Mouse (Mus musculus): ENCODE results near the gene Wwox. TPM values are rescaled to one million over a fixed set of nuclear protein-coding genes. Genes with fewer than 3 reads are reported as not detected.

The Wwox gene
- total RNA-seq, 4 experiments from 2014 or later = 14.4 to 17.9 (median 16.4) TPM

GRCm38 (mm10) chr8:114665521-114665920, 226.1 kb downstream of the Wwox start:
- no peak for DNase-seq (ENCODE audit: low spot score in 2 of 2)

- DNase-seq (ENCODE audit: low spot score in 2 of 2) = no peak
Observed at GRCm38 (mm10) chr8:114670801-114671200, 231.3 kb downstream of the Wwox start.

- peak in 1 of 2 experiments; percentile 16 for DNase-seq (ENCODE audit: low spot score in 2 of 2)
Observed at GRCm38 (mm10) chr8:114671237-114671674, 231.8 kb downstream of the Wwox start.

- DNase-seq (ENCODE audit: low spot score in 2 of 2) = no peak
Observed at GRCm38 (mm10) chr8:114673416-114673815, 234.0 kb downstream of the Wwox start.

GRCm38 (mm10) chr8:114675151-114675550, 235.7 kb downstream of the Wwox start:
- DNase-seq (ENCODE audit: low spot score in 2 of 2) = peak in 1 of 2 experiments; percentile 16

- no peak for DNase-seq (ENCODE audit: low spot score in 2 of 2)
Observed at GRCm38 (mm10) chr8:114676918-114677317, 237.5 kb downstream of the Wwox start.

GRCm38 (mm10) chr8:114677551-114678127, 238.2 kb downstream of the Wwox start:
- DNase-seq (ENCODE audit: low spot score in 2 of 2) = no peak

- no peak for DNase-seq (ENCODE audit: low spot score in 2 of 2)
Observed at GRCm38 (mm10) chr8:114679386-114680098, 240.1 kb downstream of the Wwox start.

GRCm38 (mm10) chr8:114681136-114681535, 241.7 kb downstream of the Wwox start:
- DNase-seq (ENCODE audit: low spot score in 2 of 2) = no peak

- DNase-seq (ENCODE audit: low spot score in 2 of 2) = no peak
Observed at GRCm38 (mm10) chr8:114682166-114682565, 242.7 kb downstream of the Wwox start.

GRCm38 (mm10) chr8:114684046-114684702, 244.7 kb downstream of the Wwox start:
- no peak for DNase-seq (ENCODE audit: low spot score in 2 of 2)

GRCm38 (mm10) chr8:114686462-114686861, 247.0 kb downstream of the Wwox start:
- DNase-seq (ENCODE audit: low spot score in 2 of 2) = no peak

- DNase-seq (ENCODE audit: low spot score in 2 of 2) = no peak
Observed at GRCm38 (mm10) chr8:114688732-114689131, 249.3 kb downstream of the Wwox start.

GRCm38 (mm10) chr8:114694566-114695198, 255.2 kb downstream of the Wwox start:
- peak in 1 of 2 experiments; percentile 5 for DNase-seq (ENCODE audit: low spot score in 2 of 2)

GRCm38 (mm10) chr8:114703517-114703916, 264.1 kb downstream of the Wwox start:
- DNase-seq (ENCODE audit: low spot score in 2 of 2) = no peak

- DNase-seq (ENCODE audit: low spot score in 2 of 2) = no peak
Observed at GRCm38 (mm10) chr8:114707538-114708138, 268.2 kb downstream of the Wwox start.

GRCm38 (mm10) chr8:114715318-114716070, 276.0 kb downstream of the Wwox start:
- no peak for DNase-seq (ENCODE audit: low spot score in 2 of 2)

- no peak for DNase-seq (ENCODE audit: low spot score in 2 of 2)
Observed at GRCm38 (mm10) chr8:114716546-114717255, 277.2 kb downstream of the Wwox start.

- no peak for DNase-seq (ENCODE audit: low spot score in 2 of 2)
Observed at GRCm38 (mm10) chr8:114718821-114719220, 279.4 kb downstream of the Wwox start.

GRCm38 (mm10) chr8:114722611-114723010, 283.2 kb downstream of the Wwox start:
- no peak for DNase-seq (ENCODE audit: low spot score in 2 of 2)
